Mouse (Mus musculus) adrenal gland, postnatal 10 days (tissue): ENCODE measurements at regions not wholly inside any gene's neighbourhood (a gene's known extent, or its start where the extent isn't known, plus 50 kb on each side); places are given as distances from the start of the nearest gene placed in this dataset.
"Not testable (repeated sequence)": the region's sequence is repeated elsewhere in the genome, so short reads cannot be mapped to it uniquely, and the experiment has no call there.

Experiments
- DNase-seq: peaks from one replicate; pipeline ENCODE4 v3.0.0; 2021; ENCODE audit warnings: mixed read lengths

DNA sequence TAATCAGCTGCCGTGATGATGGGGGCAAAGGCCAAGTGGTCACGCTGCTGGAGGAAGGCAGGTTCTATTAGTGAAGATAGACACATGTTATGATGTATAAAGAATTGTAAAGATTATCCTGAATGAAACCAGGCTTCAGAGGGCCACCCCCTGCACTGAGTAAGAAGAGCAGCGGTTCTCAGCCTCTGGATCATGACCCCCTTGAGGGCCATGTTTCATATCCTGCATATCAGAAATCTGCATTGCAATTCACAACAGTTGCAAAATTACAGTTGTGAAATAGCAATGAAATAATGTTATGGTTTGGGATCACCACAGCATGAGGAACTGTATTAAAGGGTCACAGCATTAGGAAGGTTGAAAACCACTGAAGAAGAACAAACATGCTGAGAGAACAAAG lies 162.5 kb upstream of the Zranb2 start:
- DNase-seq, result no peak

DNA sequence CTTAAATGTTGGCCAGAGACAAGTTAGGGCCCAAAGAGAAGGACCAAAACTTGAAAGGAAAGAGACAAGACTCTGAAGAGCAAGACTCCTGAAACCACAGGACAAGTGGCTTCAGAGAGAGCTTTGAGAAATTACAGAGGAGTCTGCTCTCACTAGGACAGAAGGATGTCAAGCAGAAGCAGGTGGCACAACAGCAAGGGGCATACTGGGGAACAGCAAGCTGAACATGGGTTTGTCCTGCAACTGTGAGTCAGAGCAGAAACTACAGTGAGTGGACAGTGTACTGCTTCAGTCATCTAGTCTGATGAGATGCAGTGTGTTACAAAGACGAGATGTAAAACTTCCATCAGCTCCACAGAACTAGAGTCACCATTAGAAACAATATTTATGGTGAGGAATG lies 160.6 kb upstream of the Zranb2 start:
- DNase-seq, result no peak

DNA sequence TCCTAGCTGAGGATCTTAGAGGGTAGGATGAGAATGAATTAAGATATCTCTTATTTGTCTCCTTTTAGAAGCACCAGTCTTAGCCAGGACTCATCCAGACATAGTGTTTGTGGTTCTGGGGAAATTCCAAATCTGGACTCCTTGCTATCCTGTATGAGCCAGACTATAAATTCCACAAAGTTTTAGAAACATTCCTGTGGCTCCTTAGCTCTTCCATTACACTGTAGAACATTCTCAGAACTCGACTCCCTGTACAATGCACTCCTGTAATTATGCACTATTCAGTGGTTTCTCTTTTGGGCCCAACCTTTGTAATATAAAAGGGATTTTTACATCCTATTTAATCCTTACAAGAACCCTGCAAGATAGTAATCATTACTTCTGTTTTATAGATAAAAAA lies 159.8 kb upstream of the Zranb2 start:
- no peak for DNase-seq

DNA sequence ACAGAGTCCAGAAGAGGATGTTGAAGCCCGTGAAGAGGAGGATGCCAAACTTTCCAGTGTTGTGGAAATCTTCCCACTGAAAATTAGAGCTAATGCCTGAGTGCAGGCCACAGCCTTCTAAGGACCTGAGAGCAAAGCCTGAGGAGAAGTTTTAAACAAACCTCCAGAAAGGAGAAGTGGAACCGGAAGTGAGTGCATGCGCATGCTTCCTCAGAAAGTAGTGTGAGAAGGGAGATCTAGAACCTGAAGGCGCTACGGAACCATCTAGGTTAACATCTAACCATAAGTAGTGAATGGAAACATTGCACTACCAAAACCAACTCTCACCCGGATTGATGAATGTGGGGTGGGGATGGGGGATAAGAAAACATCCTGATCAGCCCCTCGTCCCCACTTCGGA lies 156.4 kb upstream of the Zranb2 start:
- no peak for DNase-seq

DNA sequence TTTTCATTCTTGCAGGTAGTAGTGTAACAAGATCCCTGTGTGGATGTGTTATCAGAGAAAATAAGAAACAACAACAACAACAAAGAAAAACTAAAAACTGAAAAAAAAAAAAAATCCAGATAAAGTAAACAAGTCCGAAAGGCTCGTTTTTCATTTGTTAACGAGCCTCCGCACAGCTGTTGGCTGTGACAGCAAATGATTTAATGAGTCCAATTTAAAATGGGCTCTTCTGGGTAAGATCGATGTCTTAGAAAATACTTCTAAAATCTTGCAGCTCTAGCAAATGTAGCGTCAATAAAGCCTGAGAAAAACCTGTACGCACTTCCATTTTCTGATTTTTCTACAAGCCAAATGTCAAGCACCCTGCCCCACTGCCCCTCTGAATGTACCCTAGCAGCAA lies 155.8 kb upstream of the Zranb2 start:
- DNase-seq, result no peak

DNA sequence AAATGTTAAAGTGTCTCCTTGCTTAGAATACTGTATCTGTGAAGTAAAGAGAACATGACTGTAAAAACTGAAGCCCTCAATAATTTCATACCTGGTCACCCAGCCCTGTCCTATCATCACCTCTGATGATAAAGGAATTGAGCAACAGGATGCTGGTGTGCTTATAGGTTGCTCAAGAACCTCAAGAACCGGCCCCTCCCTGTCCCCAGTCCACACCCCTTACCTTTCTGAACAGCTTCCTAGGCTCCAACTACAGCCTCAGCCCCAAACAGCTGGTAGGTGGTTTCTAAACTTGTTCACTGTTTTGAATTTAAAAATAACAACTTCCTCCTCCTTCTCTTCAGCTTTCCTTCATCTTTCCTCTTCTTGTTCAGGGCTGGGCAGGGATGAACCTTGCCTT lies 142.1 kb upstream of the Zranb2 start:
- no peak for DNase-seq

DNA sequence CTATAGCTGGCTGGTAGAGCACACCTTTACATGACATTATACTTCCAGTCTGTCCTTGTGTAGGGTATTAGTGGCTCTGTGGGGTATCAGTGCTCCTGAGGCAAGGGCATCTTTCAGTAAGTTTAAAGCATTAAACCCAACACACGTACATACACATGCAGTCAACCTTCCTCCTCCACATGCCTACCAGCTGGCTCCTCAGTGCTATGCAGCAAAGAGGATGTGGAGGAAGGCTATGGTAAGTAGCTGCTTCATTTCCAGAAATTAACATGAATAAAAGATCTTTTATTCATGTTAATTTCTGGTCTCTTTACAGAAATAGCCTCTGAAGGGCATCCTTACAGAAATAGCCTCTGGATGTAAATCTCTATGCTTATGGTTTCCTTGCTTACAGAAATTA lies 140.1 kb upstream of the Zranb2 start:
- no peak for DNase-seq

DNA sequence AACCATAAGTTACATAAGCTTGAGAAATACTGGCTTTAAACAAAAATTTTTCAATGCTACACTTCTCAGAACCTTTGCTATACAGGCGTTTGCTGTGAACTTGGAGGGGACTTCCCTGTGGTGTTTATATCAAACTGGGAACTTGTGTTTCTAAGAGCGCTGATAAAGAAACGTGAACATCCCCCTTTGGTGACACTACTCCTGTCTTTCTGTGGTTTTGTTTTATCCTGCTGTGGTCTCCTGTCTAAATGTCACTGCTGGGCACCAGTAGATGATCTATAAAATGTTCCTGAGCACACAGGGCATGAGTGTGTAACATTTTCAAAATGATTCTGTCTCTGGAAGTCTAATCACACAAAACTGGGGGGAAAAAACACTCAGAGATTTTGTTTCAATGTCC lies 134.1 kb upstream of the Zranb2 start:
- DNase-seq, result no peak

DNA sequence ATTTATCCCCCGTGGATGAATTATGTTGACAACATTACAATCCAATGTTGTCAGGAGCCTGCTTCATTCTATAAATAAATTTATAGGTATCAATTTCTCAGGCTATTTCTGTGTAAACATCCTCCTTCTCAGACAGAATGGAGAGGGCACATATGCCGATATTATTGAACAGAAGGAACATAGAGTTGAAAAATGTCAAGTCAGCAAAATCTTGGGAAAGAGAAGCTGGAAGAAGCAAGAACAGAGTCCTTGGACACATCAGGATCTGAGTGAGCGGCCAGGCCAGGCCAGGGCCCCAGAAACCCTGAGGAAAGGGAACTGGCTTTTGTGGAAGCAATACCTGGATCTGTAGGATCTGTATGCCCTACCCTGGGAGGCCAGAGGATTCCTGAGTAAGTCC lies 129.9 kb upstream of the Zranb2 start:
- no peak for DNase-seq

DNA sequence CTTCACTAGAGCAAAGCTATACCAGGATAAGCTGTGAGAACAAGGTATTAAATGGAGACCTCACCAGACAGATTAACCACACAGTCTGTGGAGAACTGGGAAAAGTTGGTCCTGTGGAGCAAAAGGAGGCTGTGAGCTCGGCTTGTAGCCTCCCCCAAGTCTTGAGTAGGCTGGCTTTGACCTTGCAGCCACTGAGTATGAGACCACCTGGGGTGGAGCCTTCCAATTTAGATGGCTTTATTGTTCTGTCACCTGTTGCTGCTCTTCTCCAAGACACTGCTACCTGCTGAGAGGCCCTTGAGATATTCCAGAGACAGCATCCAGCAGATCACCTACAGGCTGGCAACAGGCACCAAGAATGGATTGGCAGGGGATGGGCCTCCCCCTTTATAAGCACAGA lies 110.5 kb upstream of the Zranb2 start:
- DNase-seq, result not testable (repeated sequence)

DNA sequence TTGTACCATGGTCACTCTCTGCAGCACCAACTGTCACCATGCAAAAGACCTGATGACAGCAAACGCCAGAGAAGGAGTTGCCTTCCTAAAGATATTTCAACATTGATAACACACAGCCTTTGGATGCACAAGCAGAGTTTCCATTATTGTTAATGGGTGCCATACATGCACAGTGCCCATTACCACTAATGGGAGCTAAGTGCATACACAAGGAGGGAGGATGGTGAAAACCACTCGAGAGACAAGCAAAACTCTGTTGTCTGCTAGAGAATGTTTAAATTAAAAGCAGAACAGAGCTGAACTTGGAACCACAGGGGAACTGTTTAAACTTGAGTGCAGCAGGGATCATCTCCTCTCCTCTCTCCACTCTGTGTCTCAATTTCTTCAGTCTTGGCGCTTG lies 107.2 kb upstream of the Zranb2 start:
- no peak for DNase-seq

DNA sequence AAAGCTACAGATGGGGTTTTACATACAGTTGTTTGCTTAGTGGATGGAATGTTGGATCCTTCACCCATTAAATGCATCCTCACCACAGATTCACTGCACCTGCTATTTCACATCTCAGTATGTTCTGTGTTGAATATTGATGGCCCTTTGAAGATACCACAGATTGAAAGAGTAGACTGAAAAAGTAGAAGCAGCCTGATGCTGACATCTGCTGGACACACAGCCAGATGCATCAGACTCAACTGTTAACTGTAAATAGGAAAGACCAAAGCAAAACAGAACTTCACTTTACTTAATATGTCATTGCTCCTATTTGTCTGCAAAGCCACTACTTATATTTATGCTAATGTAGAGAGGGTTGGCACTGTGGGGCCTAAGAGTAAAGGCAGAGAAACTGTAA lies 84.2 kb upstream of the Zranb2 start:
- peak; percentile 20 for DNase-seq

DNA sequence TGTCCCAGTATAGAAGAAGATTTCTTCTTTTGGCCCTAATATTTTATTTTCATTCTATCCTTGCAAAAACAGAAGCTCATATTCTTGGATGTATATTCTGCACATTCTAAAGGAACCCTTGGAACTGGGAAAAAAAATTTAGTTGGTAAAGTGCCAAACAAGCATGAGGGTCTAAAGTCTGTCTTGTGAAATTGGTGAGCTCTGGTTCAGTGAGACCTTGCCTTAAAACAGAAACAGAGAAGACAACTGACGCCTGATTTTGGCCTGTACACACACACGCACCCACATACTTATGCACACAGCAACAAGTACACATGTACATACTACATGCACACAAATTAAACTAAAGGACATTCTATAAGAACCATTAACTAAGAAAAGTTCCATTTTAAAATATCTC lies 62.4 kb upstream of the Zranb2 start:
- DNase-seq, result no peak

DNA sequence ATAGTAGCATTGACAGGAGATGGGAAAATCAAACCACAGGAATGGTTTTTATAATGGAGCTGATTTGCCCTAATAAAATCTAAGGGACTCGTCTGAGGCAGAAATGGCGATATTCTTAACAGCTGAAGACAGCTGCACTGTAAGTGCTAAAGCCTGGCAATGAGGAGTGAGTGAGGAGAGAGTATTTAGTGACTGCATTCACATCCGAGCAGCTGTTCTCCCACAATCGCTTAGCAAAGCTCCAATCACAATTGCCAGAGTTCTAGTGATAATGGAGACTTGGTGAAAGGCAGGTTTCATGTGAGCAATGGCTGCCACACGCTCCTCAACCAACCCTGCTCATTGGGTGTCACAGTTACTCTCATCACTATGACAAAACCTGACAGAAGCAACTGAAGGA lies 61.3 kb upstream of the Zranb2 start:
- DNase-seq, result no peak

DNA sequence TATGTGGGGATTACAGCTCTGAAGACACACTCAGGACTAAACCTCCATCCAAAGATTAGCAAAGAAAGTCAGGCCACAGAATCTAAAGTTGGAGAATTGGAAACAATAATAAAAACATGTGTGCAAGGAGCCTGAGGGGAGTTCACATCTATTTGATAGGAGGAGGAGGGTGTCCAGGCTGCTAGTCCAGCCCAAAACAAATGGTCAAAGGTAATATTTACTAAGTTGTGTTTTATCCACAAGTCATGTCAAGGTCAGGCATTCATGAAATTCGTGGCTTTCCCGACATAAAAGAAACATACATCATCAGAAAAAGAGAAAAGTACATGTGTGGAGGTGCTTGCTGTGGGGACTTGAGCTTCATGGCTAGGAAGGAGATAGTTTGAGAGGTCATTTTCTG lies 56.2 kb upstream of the Zranb2 start:
- no peak for DNase-seq
